Mouse (Mus musculus) stomach, postnatal 0 days (tissue): ENCODE data around the gene Nck1. TPM values are rescaled to one million over a fixed set of nuclear protein-coding genes. Genes with fewer than 3 reads are reported as not detected.

Experiments
- ATAC-seq: fragments of 200-750 bp; cut with Nextera tagmentation; 2 replicates; pipeline ENCODE4 v1.8.0; 2017; ENCODE audit not compliant: low FRiP score, low TSS enrichment
- DNase-seq: peaks from one replicate; pipeline ENCODE4 v3.0.0-alpha.2; 2016; ENCODE audit warnings: low spot score
- H3K27ac ChIP-seq: fragments of 300-500 bp; sonication (generic); replicated peaks from 2 replicates; pipeline ENCODE4 v1.5.1; 2014; ENCODE audit warnings: mild to moderate bottlenecking, control low read depth
- H3K27me3 ChIP-seq: fragments of 300-500 bp; sonication (generic); 2 replicates; pipeline ENCODE4 v1.6.1; 2014; ENCODE audit warnings: low read length; ENCODE audit not compliant: control insufficient read depth, insufficient read depth
- H3K36me3 ChIP-seq: fragments of 300-500 bp; sonication (generic); 2 replicates; pipeline ENCODE4 v1.6.1; 2014; ENCODE audit warnings: low read length, mixed read lengths; ENCODE audit not compliant: control insufficient read depth, insufficient read depth
- H3K4me1 ChIP-seq: fragments of 300-500 bp; sonication (generic); replicated peaks from 2 replicates; pipeline ENCODE4 v1.6.1; 2014; ENCODE audit warnings: antibody characterized with exemption; ENCODE audit not compliant: control insufficient read depth, insufficient read depth
- H3K4me2 ChIP-seq: fragments of 300-500 bp; sonication (generic); replicated peaks from 2 replicates; pipeline ENCODE4 v1.6.1; 2014; ENCODE audit warnings: low read depth, mild to moderate bottlenecking, control low read depth, moderate library complexity
- H3K4me3 ChIP-seq: fragments of 300-500 bp; sonication (generic); 2 replicates; pipeline ENCODE4 v1.5.1; 2014; ENCODE audit warnings: low read depth, low read length, control low read depth
- H3K9ac ChIP-seq: fragments of 300-500 bp; sonication (generic); 2 replicates; pipeline ENCODE4 v1.6.1; 2014; ENCODE audit warnings: mild to moderate bottlenecking, low read length, control low read depth, mixed read lengths
- H3K9me3 ChIP-seq: fragments of 300-500 bp; sonication (generic); 2 replicates; pipeline ENCODE4 v1.6.1; 2016; ENCODE audit warnings: low read length; ENCODE audit not compliant: control insufficient read depth
- CTCF ChIP-seq: IDR thresholded peaks from 2 replicates; pipeline ENCODE4 v1.5.1; 2016; ENCODE audit warnings: antibody characterized with exemption, low read depth, mild to moderate bottlenecking, moderate library complexity
- EP300 ChIP-seq: optimal IDR thresholded peaks from 2 replicates; pipeline ENCODE3; 2016; ENCODE audit warnings: antibody characterized with exemption
- WGBS: fragments of 180-500 bp; shearing (Covaris S2); extraction: QIAGEN DNeasy Blood & Tissue Kit; methylation state at CpG from one replicate; pipeline ENCODE4 v1.1.7; 2014; 5-methylcytosine and 5-hydroxymethylcytosine counted together
- polyA plus RNA-seq: library from polyadenylated mRNA; unstranded; fragments of >200 nt; fragmentation: Nextera tagmentation; extraction: Ambion mirVana; gene quantifications from 2 replicates; pipeline ENCODE4 v1.2.1, GENCODE M21; 2015

Nck1 gene
- polyA plus RNA-seq, 1 experiment from 2014 or later = 44.7 TPM

DNA sequence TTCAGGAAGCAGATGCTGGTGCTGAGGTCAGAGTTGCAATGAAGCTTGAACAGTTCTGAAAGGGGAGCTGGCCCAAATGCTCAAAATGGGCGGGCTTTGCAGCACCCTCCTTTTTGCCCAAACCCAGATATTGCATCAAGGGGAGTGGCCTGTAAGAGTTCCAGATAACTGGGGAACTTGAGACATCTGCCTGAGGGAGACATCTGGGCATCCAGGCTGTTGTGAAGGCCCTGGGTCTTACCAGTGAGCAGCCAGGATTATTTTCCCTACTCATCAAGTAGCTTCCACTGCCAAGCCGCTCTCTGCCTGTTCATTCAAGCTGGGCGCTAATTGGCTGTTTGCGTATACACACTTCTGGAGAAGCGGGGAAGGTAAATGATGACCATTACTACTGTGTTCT is 59.5 kb downstream of the Nck1 start, which contains the start of gene Il20rb:
Gene Il20rb (minus strand): TSS at position 358 of the 400 bp plus-strand sequence.
- ATAC-seq = no peak
- TF ChIP-seq CTCF (no peak), EP300 (no peak)
- Histone ChIP-seq H3K9me3 (no peaks in the 10 kb centered on the region), H3K9ac (no peak within 1 kb of the TSS), H3K36me3 (no peaks in the 10 kb centered on the region), H3K27me3 (no peaks in the 10 kb centered on the region), H3K4me3 (no peak within 1 kb of the TSS), H3K27ac (0 out of 2 replicates have a peak within 1 kb of the TSS, but pooled peaks have one; percentile 9), H3K4me1 (no peaks in the 10 kb centered on the region), H3K4me2 (no peak within 1 kb of the TSS)
- 85% methylated on average over 5 of the region's 5 CpGs for WGBS
- no peak for DNase-seq

DNA sequence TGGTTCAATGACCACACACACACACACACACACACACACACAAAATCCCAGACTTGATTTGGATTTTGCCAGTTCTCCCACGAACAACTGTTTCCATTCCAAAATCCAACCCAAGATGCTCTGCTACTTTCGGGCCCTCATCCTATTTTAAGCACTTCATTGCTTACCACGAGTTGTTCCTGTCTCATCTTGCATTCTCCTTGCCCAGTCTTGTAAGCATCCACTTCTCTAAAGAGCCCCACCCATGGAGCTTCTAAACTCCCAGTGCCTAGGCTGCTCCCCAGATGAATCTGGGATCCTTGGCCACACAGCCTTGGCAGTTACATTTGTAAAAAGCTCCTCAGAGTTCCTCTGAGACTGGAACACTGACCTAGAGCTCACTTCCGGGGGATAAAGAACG is 62.6 kb downstream of the Nck1 start:
- Histone ChIP-seq H3K4me1 (no peaks in the 10 kb centered on the region), H3K9me3 (no peaks in the 10 kb centered on the region), H3K4me3 (no peak overlapping the region), H3K27ac (no peak overlapping the region), H3K36me3 (no peaks in the 10 kb centered on the region), H3K4me2 (no peak overlapping the region), H3K27me3 (no peaks in the 10 kb centered on the region), H3K9ac (no peak overlapping the region)
- TF ChIP-seq CTCF (no peak), EP300 (no peak)
- ATAC-seq = no peak
- WGBS = 72% methylated on average over 5 of the region's 5 CpGs
- no peak for DNase-seq

DNA sequence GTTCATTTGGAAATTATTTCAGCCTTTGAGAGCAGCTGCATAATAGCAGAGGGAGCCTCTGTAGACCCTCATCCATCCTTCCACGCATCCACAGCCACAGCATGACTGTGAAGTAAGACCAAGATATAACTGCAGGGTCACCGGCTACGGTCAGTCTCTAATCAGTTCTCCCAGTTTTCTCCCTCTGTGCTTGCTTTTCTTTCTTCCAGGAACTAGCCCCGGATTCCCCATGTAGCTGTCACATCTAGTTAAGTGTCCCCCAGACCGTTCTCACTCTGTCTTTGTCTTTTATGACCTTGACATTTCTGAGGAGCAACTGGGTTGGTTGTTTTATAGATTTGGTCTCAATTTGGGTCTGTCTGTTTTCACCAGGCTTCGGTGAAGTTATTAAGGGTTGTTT is 64.3 kb downstream of the Nck1 start:
- Histone ChIP-seq H3K36me3 (no peaks in the 10 kb centered on the region), H3K27me3 (no peaks in the 10 kb centered on the region), H3K27ac (no peak overlapping the region), H3K4me1 (no peaks in the 10 kb centered on the region), H3K9ac (no peak overlapping the region), H3K4me3 (no peak overlapping the region), H3K4me2 (no peak overlapping the region), H3K9me3 (peaks cover 3% of the 10 kb centered on the region; the same call in 1 of the 2 replicates)
- no peak for ATAC-seq
- no peak for DNase-seq
- no peak for TF ChIP-seq CTCF
- no peak for TF ChIP-seq EP300
- 84% methylated on average over 6 of the region's 6 CpGs for WGBS

DNA sequence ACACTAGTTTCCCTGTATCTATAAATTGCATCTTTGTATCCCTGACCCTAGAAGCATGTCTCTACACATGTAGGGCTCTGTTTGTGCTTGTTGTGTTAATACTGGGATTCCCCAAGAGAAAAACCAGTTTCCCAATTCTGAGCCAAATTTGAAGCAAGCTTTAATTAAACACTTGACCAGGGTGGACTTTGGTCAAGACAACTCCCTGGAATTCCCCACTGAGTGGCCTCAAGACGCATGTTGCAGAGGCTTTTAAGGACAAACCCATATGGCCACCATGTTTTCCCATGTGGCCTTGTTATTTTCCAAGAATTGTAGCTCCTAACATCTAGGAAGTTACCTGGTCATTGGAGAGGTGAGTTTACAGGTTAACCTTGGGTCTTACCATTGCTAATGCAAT is 71.9 kb downstream of the Nck1 start:
- Histone ChIP-seq H3K4me1 (peaks cover 3% of the 10 kb centered on the region; the same call in 1 of the 2 replicates), H3K4me2 (no peak overlapping the region), H3K4me3 (no peak overlapping the region), H3K36me3 (no peaks in the 10 kb centered on the region), H3K9me3 (peaks cover 3% of the 10 kb centered on the region; the same call in 1 of the 2 replicates), H3K27me3 (no peaks in the 10 kb centered on the region), H3K9ac (no peak overlapping the region), H3K27ac (no peak overlapping the region)
- 0 out of 2 replicates have a peak, but pooled peaks have one; percentile 17 for ATAC-seq
- TF ChIP-seq EP300 (no peak), CTCF (no peak)
- DNase-seq = no peak
- WGBS = 64% methylated on average over 1 of the region's 1 CpGs

DNA sequence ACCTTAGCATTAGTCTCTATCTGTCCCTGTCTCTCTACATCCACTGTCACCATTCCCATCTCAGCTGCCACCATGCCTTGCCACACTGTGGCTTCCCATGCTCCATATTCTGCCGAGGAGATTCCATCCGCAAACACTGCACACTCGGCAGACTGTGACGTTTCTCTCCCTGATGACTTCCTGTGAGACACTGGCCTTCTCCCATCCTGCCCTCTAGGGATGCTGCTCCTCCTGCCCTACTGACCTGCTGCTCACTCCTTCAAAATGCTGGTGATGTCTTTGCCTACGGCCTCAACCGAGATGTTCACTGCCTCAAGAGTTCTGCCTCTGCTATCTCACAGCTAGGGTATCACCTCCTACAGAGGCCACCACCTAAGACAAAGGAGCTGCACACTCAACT is 72.6 kb downstream of the Nck1 start:
- ATAC-seq (no peak), DNase-seq (no peak)
- no peak for TF ChIP-seq EP300
- TF ChIP-seq CTCF = no peak
- Histone ChIP-seq H3K9ac (no peak overlapping the region), H3K4me2 (no peak overlapping the region), H3K27ac (no peak overlapping the region), H3K4me1 (peaks cover 3% of the 10 kb centered on the region; the same call in 1 of the 2 replicates), H3K27me3 (no peaks in the 10 kb centered on the region), H3K4me3 (no peak overlapping the region), H3K36me3 (no peaks in the 10 kb centered on the region), H3K9me3 (peaks cover 3% of the 10 kb centered on the region; the same call in 1 of the 2 replicates)
- 79% methylated on average over 6 of the region's 6 CpGs for WGBS

DNA sequence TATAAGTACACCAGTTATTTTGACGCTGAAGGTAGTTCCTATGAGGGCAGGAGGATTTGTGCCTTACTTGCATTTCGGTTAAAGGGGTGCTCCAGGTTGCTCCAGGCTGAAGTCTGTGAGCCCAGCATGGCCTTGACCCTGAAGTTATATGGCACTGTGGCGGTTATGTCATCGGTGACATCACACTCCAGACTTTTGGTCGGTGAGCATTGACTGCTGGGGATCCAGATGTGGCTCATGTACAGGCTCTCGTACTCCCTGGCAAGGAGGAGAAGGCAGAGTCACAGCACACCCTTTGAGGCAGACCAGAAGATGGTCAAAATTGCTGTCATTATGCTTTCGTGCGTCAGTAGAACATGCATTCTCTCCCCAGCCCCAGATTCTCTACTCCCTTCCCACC is 73.0 kb downstream of the Nck1 start:
- ATAC-seq (no peak), DNase-seq (no peak)
- no peaks in the 10 kb centered on the region for H3K36me3 ChIP-seq
- TF ChIP-seq CTCF (no peak), EP300 (no peak)
- no peak overlapping the region for H3K9ac ChIP-seq
- H3K4me1 ChIP-seq = peaks cover 3% of the 10 kb centered on the region; the same call in 1 of the 2 replicates
- H3K27me3 ChIP-seq = no peaks in the 10 kb centered on the region
- H3K4me2 ChIP-seq = no peak overlapping the region
- no peak overlapping the region for H3K27ac ChIP-seq
- H3K4me3 ChIP-seq = no peak overlapping the region
- 92% methylated on average over 8 of the region's 8 CpGs for WGBS
- H3K9me3 ChIP-seq = peaks cover 3% of the 10 kb centered on the region; the same call in 1 of the 2 replicates
